ENCODE assay signal across 8 mouse cellular contexts in genomic region chr15:81062175-81062588, GRCm38 (mm10).
DNase-seq lines count a peak whose midpoint lies in the region; ATAC-seq and TF ChIP-seq lines count a peak whose summit lies in the region.

No protein-coding gene starts in this region.

- no peak for TF ChIP-seq POLR2A in lung, adult 2 months (IDR thresholded peaks at IDR 0.05; ENCODE audit: borderline replicate concordance, extremely low read depth, low read depth, low read length)
- no peak for TF ChIP-seq POLR2A in embryonic fibroblast, embryonic 13.5 days (IDR thresholded peaks at IDR 0.05; ENCODE audit: low read depth, low read length)

- TF ChIP-seq CTCF in lung, postnatal 0 days (IDR thresholded peaks at IDR 0.05) = no peak
- no peak for TF ChIP-seq CTCF in lung, adult 2 months (IDR thresholded peaks at IDR 0.05; ENCODE audit: insufficient read depth, low read length)
- no peak for TF ChIP-seq CTCF in embryonic fibroblast, embryonic 13.5 days (IDR thresholded peaks at IDR 0.05; ENCODE audit: borderline replicate concordance, insufficient read depth, low read length)

- no peaks in the 10 kb centered on the region for H3K27me3 ChIP-seq in lung, postnatal 0 days (replicated peaks; ENCODE audit: insufficient read depth, low read length)
- H3K27me3 ChIP-seq in stomach, embryonic 16.5 days (ENCODE audit: control insufficient read depth, insufficient read depth, low read length) = no peaks in the 10 kb centered on the region

- WGBS in lung, postnatal 0 days = 21% methylated on average over 8 of the region's 8 CpGs
- WGBS in lung, adult 2 months = 43% methylated on average over 8 of the region's 8 CpGs
- 11% methylated on average over 8 of the region's 8 CpGs for WGBS in stomach, embryonic 16.5 days

- H3K27ac ChIP-seq in lung, postnatal 0 days (ENCODE audit: low read length) = no peak overlapping the region
- H3K27ac ChIP-seq in embryonic fibroblast, embryonic 13.5 days (ENCODE audit: insufficient read depth, low read length) = peak overlapping the region; percentile 69
- peak overlapping the region; percentile 79; the same call in 1 of the 2 replicates for H3K27ac ChIP-seq in stomach, embryonic 16.5 days (ENCODE audit: low read length)

- peaks cover 5% of the 10 kb centered on the region for H3K4me1 ChIP-seq in lung, postnatal 0 days (ENCODE audit: insufficient read depth, low read depth, low read length)
- H3K4me1 ChIP-seq in lung, adult 2 months (ENCODE audit: control insufficient read depth, insufficient read depth, low read length) = peaks cover 3% of the 10 kb centered on the region; the same call in 1 of the 2 replicates
- peaks cover 14% of the 10 kb centered on the region for H3K4me1 ChIP-seq in embryonic fibroblast, embryonic 13.5 days (ENCODE audit: control insufficient read depth, insufficient read depth, low read length)
- peaks cover 13% of the 10 kb centered on the region for H3K4me1 ChIP-seq in stomach, embryonic 16.5 days (ENCODE audit: control insufficient read depth, insufficient read depth, low read length)

- ATAC-seq in lung, postnatal 0 days = peak; percentile 15; the same call in 1 of the 2 replicates
- ATAC-seq in stomach, embryonic 16.5 days (ENCODE audit: insufficient read depth, low FRiP score) = peak; percentile 76

- no peak overlapping the region for H3K4me2 ChIP-seq in lung, postnatal 0 days (replicated peaks; ENCODE audit: low read depth, low read length)
- 0 out of 2 replicates have a peak overlapping the region, but pooled peaks have one; percentile 17 for H3K4me2 ChIP-seq in stomach, embryonic 16.5 days (ENCODE audit: low read depth, low read length)

- H3K9me3 ChIP-seq in lung, postnatal 0 days (ENCODE audit: low read length) = no peaks in the 10 kb centered on the region
- no peaks in the 10 kb centered on the region for H3K9me3 ChIP-seq in stomach, embryonic 16.5 days (replicated peaks; ENCODE audit: control insufficient read depth, low read length)

- no peak for TF ChIP-seq EP300 in lung, postnatal 0 days (IDR thresholded peaks at IDR 0.05)

- H3K9ac ChIP-seq in lung, postnatal 0 days (replicated peaks; ENCODE audit: low read depth) = no peak overlapping the region
- no peak overlapping the region; the same call in 1 of the 2 replicates for H3K9ac ChIP-seq in stomach, embryonic 16.5 days (ENCODE audit: low read length)

- no peak overlapping the region for H3K4me3 ChIP-seq in lung, postnatal 0 days (ENCODE audit: low read depth, low read length)
- H3K4me3 ChIP-seq in lung, adult 2 months (replicated peaks; ENCODE audit: extremely low read depth, low read depth, low read length) = no peak overlapping the region
- no peak overlapping the region for H3K4me3 ChIP-seq in embryonic fibroblast, embryonic 13.5 days (ENCODE audit: insufficient read depth, low read length)
- H3K4me3 ChIP-seq in stomach, embryonic 16.5 days (replicated peaks; ENCODE audit: low read length) = no peak overlapping the region

- DNase-seq in lung, postnatal 0 days (ENCODE audit: low spot score) = peak; percentile 29
- DNase-seq in lung, adult 2 months = no peak
- peak; percentile 81 for DNase-seq in kidney, postnatal 14 days
- DNase-seq in cerebellum, adult 11 months = no peak
- no peak for DNase-seq in cerebellum, adult 9-10 months
- no peak for DNase-seq in layer of hippocampus, postnatal 14 days (ENCODE audit: low spot score in 2 of 2)

- H3K36me3 ChIP-seq in lung, postnatal 0 days (ENCODE audit: insufficient read depth, low read length) = no peaks in the 10 kb centered on the region
- H3K36me3 ChIP-seq in stomach, embryonic 16.5 days (ENCODE audit: control insufficient read depth, insufficient read depth, low read length) = no peaks in the 10 kb centered on the region

Comparison
In these comparisons a context has a peak if more than half of its experiments do, and no peak if none do; other contexts are left out.
1. DNase-seq: peak in lung, postnatal 0 days (single experiment) and kidney, postnatal 14 days (single experiment); none in lung, adult 2 months (single experiment), cerebellum, adult 11 months (single experiment), cerebellum, adult 9-10 months (single experiment) and layer of hippocampus, postnatal 14 days (0 of 2).